Mouse (Mus musculus) olfactory bulb, adult 2 months (tissue): Measurements from ENCODE around the gene AC161166.1.

Experiments used
- CTCF ChIP-seq: fragments of 200-500 bp; IDR thresholded peaks from 2 replicates; pipeline ENCODE4 v1.5.1; 2012; ENCODE audit warnings: low read depth, mild to moderate bottlenecking, low read length, moderate library complexity; ENCODE audit not compliant: insufficient read depth
- POLR2A ChIP-seq: fragments of 200-500 bp; IDR thresholded peaks from 2 replicates; pipeline ENCODE4 v1.6.1; 2012; ENCODE audit warnings: mild to moderate bottlenecking, low read depth, low read length, moderate library complexity; ENCODE audit not compliant: insufficient read depth

DNA sequence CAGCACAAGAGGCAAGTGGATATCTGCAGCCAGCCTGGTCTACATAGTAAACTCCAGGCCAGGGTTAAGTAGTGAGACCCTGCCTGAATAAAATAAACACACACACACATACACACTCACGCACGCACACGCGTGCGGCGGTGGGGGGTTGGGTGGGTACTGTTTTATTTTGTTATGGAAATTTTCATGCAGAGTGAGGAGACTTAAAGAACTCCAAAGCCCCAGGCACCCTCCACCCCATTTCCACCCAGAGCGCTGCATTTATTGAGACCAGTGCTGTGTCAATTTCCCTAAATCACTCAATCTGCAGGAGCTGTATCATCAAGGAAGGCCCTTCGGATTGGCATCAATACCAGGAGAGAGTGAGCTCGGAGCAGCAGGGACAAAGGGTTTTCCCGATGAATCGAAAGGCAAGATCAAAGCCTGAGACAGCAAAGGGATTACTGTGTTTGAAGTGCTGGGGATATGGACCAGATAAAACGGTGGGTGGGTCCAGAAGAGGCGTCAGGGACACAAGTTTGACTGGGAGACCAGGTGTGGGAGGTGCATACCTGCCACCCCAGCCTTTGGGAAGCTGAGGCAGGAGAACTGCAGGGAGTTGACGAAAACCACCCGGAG, 6.7 kb downstream of the AC161166.1 start:
- TF ChIP-seq POLR2A (no peak), CTCF (no peak)
